Mouse (Mus musculus): ENCODE data around the gene Atxn2. TPM values are rescaled to one million over a fixed set of nuclear protein-coding genes. Genes with fewer than 3 reads are reported as not detected.

The Atxn2 gene
- total RNA-seq, 2 experiments from 2014 or later, result 174 to 180 TPM

GRCm38 (mm10) chr5:121818401-121818800 is 107.3 kb downstream of the Atxn2 start:
- DNase-seq, result no peak

GRCm38 (mm10) chr5:121818862-121819261 is 107.7 kb downstream of the Atxn2 start:
- no peak for DNase-seq

GRCm38 (mm10) chr5:121819559-121819958 is 108.4 kb downstream of the Atxn2 start:
- no peak for DNase-seq

GRCm38 (mm10) chr5:121820161-121820560 is 109.0 kb downstream of the Atxn2 start:
- no peak for DNase-seq

- DNase-seq, result no peak
Measured at GRCm38 (mm10) chr5:121820657-121821056, 109.5 kb downstream of the Atxn2 start.

- no peak for DNase-seq
Measured at GRCm38 (mm10) chr5:121821116-121821515, 110.0 kb downstream of the Atxn2 start.

- DNase-seq, result no peak
Measured at GRCm38 (mm10) chr5:121821552-121821951, 110.4 kb downstream of the Atxn2 start.

- DNase-seq, result no peak
Measured at GRCm38 (mm10) chr5:121822786-121823505, 111.8 kb downstream of the Atxn2 start.

GRCm38 (mm10) chr5:121823668-121824067 is 112.5 kb downstream of the Atxn2 start:
- no peak for DNase-seq

GRCm38 (mm10) chr5:121824121-121824520 is 113.0 kb downstream of the Atxn2 start:
- DNase-seq, result peak; percentile 63

- DNase-seq, result no peak
Measured at GRCm38 (mm10) chr5:121825606-121826005, 114.5 kb downstream of the Atxn2 start.

- no peak for DNase-seq
Measured at GRCm38 (mm10) chr5:121827876-121828275, 116.7 kb downstream of the Atxn2 start.

- DNase-seq, result no peak
Measured at GRCm38 (mm10) chr5:121828491-121829432, 117.6 kb downstream of the Atxn2 start.

GRCm38 (mm10) chr5:121831002-121831601 is 120.0 kb downstream of the Atxn2 start:
- no peak for DNase-seq

- no peak for DNase-seq
Measured at GRCm38 (mm10) chr5:121832376-121833155, 121.4 kb downstream of the Atxn2 start.

GRCm38 (mm10) chr5:121833159-121833558 is 122.0 kb downstream of the Atxn2 start:
- no peak for DNase-seq

GRCm38 (mm10) chr5:121833572-121834240 is 122.6 kb downstream of the Atxn2 start:
- peak; percentile 83 for DNase-seq

GRCm38 (mm10) chr5:121834241-121834606 is 123.1 kb downstream of the Atxn2 start:
- DNase-seq, result no peak

- DNase-seq, result no peak
Measured at GRCm38 (mm10) chr5:121834991-121835747, 124.0 kb downstream of the Atxn2 start.

GRCm38 (mm10) chr5:121835949-121836691 is 125.0 kb downstream of the Atxn2 start:
- DNase-seq, result peak; percentile 47

All from heart, postnatal 4 days (tissue).